Mouse (Mus musculus): Measurements from ENCODE around the gene Olfr106-ps. TPM values are rescaled to one million over a fixed set of nuclear protein-coding genes. Genes with fewer than 3 reads are reported as not detected.

Gene Olfr106-ps
- not detected in 2 replicates for polyA plus RNA-seq (2014; fragmentation: Nextera tagmentation; extraction: Ambion mirVana)

GRCm38 (mm10) chr17:37390093-37390492 is at the start of gene Olfr106-ps:
Gene Olfr106-ps (plus strand): TSS chr17:37390393.
- no peaks in the 10 kb centered on the region for H3K4me1 ChIP-seq (ENCODE audit: control insufficient read depth, insufficient read depth, low read length)

GRCm38 (mm10) chr17:37359282-37359681 is 30.9 kb upstream of the Olfr106-ps start, which contains the start of gene Olfr104-ps:
Gene Olfr104-ps (plus strand): TSS chr17:37359582.
- no peak for ATAC-seq
- Histone ChIP-seq H3K9ac (ENCODE audit: low read length) (no peak within 1 kb of the TSS), H3K4me2 (ENCODE audit: low read length) (no peak within 1 kb of the TSS)

More at GRCm38 (mm10) chr17:37390093-37390492, at the start of gene Olfr106-ps:
- no peak for DNase-seq (ENCODE audit: low spot score)
- Histone ChIP-seq H3K27me3 (replicated peaks; ENCODE audit: control insufficient read depth, insufficient read depth, low read length) (no peaks in the 10 kb centered on the region), H3K9me3 (replicated peaks; ENCODE audit: control insufficient read depth, low read length) (no peaks in the 10 kb centered on the region), H3K27ac (ENCODE audit: low read depth, low read length) (no peak within 1 kb of the TSS), H3K4me2 (ENCODE audit: low read length) (no peak within 1 kb of the TSS), H3K9ac (ENCODE audit: low read length) (no peak within 1 kb of the TSS), H3K4me3 (ENCODE audit: low read depth, low read length) (no peak within 1 kb of the TSS), H3K36me3 (ENCODE audit: control insufficient read depth, insufficient read depth, low read length) (no peaks in the 10 kb centered on the region)
- ATAC-seq: no peak
- 76% methylated on average over 1 of the region's 1 CpGs for WGBS

GRCm38 (mm10) chr17:37378733-37379132 is 11.5 kb upstream of the Olfr106-ps start, which contains the start of gene Olfr105-ps:
Gene Olfr105-ps (plus strand): TSS chr17:37379033.
- DNase-seq (ENCODE audit: low spot score) (no peak), ATAC-seq (no peak)
- no peak within 1 kb of the TSS for H3K4me2 ChIP-seq (ENCODE audit: low read length)
- H3K27me3 ChIP-seq (replicated peaks; ENCODE audit: control insufficient read depth, insufficient read depth, low read length): no peaks in the 10 kb centered on the region
- no peaks in the 10 kb centered on the region for H3K36me3 ChIP-seq (ENCODE audit: control insufficient read depth, insufficient read depth, low read length)
- no peaks in the 10 kb centered on the region for H3K9me3 ChIP-seq (replicated peaks; ENCODE audit: control insufficient read depth, low read length)
- H3K27ac ChIP-seq (ENCODE audit: low read depth, low read length): no peak within 1 kb of the TSS
- H3K9ac ChIP-seq (ENCODE audit: low read length): no peak within 1 kb of the TSS
- no peak within 1 kb of the TSS for H3K4me3 ChIP-seq (ENCODE audit: low read depth, low read length)
- H3K4me1 ChIP-seq (ENCODE audit: control insufficient read depth, insufficient read depth, low read length): no peaks in the 10 kb centered on the region

More at GRCm38 (mm10) chr17:37359282-37359681, 30.9 kb upstream of the Olfr106-ps start, which contains the start of gene Olfr104-ps:
- Histone ChIP-seq H3K36me3 (ENCODE audit: control insufficient read depth, insufficient read depth, low read length) (no peaks in the 10 kb centered on the region), H3K27me3 (replicated peaks; ENCODE audit: control insufficient read depth, insufficient read depth, low read length) (no peaks in the 10 kb centered on the region), H3K9me3 (replicated peaks; ENCODE audit: control insufficient read depth, low read length) (no peaks in the 10 kb centered on the region), H3K4me1 (ENCODE audit: control insufficient read depth, insufficient read depth, low read length) (no peaks in the 10 kb centered on the region), H3K4me3 (ENCODE audit: low read depth, low read length) (no peak within 1 kb of the TSS), H3K27ac (ENCODE audit: low read depth, low read length) (no peak within 1 kb of the TSS)
- no peak for DNase-seq (ENCODE audit: low spot score)

GRCm38 (mm10) chr17:37398926-37399325 is 8.7 kb downstream of the Olfr106-ps start, which contains the start of gene Olfr107:
Gene Olfr107 (plus strand): TSS chr17:37399226.
- Histone ChIP-seq H3K27me3 (replicated peaks; ENCODE audit: control insufficient read depth, insufficient read depth, low read length) (no peaks in the 10 kb centered on the region), H3K4me3 (ENCODE audit: low read depth, low read length) (no peak within 1 kb of the TSS)

GRCm38 (mm10) chr17:37413380-37413779 is 23.2 kb downstream of the Olfr106-ps start:
- Histone ChIP-seq H3K9me3 (replicated peaks; ENCODE audit: control insufficient read depth, low read length) (no peaks in the 10 kb centered on the region), H3K9ac (ENCODE audit: low read length) (no peak overlapping the region), H3K36me3 (ENCODE audit: control insufficient read depth, insufficient read depth, low read length) (no peaks in the 10 kb centered on the region), H3K27me3 (replicated peaks; ENCODE audit: control insufficient read depth, insufficient read depth, low read length) (no peaks in the 10 kb centered on the region), H3K27ac (ENCODE audit: low read depth, low read length) (no peak overlapping the region), H3K4me1 (ENCODE audit: control insufficient read depth, insufficient read depth, low read length) (no peaks in the 10 kb centered on the region), H3K4me3 (ENCODE audit: low read depth, low read length) (no peak overlapping the region), H3K4me2 (ENCODE audit: low read length) (no peak overlapping the region)
- DNase-seq (ENCODE audit: low spot score) (no peak), ATAC-seq (no peak)

More at GRCm38 (mm10) chr17:37398926-37399325, 8.7 kb downstream of the Olfr106-ps start, which contains the start of gene Olfr107:
- no peak within 1 kb of the TSS for H3K9ac ChIP-seq (ENCODE audit: low read length)
- no peaks in the 10 kb centered on the region for H3K4me1 ChIP-seq (ENCODE audit: control insufficient read depth, insufficient read depth, low read length)
- no peak within 1 kb of the TSS for H3K4me2 ChIP-seq (ENCODE audit: low read length)
- no peak for ATAC-seq
- H3K27ac ChIP-seq (ENCODE audit: low read depth, low read length): no peak within 1 kb of the TSS
- H3K36me3 ChIP-seq (ENCODE audit: control insufficient read depth, insufficient read depth, low read length): no peaks in the 10 kb centered on the region
- H3K9me3 ChIP-seq (replicated peaks; ENCODE audit: control insufficient read depth, low read length): no peaks in the 10 kb centered on the region
- DNase-seq (ENCODE audit: low spot score): no peak
- 87% methylated on average over 3 of the region's 3 CpGs for WGBS

- H3K9ac ChIP-seq (ENCODE audit: low read length): no peak within 1 kb of the TSS
- H3K36me3 ChIP-seq (ENCODE audit: control insufficient read depth, insufficient read depth, low read length): no peaks in the 10 kb centered on the region
- no peaks in the 10 kb centered on the region for H3K27me3 ChIP-seq (replicated peaks; ENCODE audit: control insufficient read depth, insufficient read depth, low read length)
- WGBS: 69% methylated on average over 1 of the region's 1 CpGs
- no peaks in the 10 kb centered on the region for H3K9me3 ChIP-seq (replicated peaks; ENCODE audit: control insufficient read depth, low read length)
- H3K4me3 ChIP-seq (ENCODE audit: low read depth, low read length): no peak within 1 kb of the TSS
- DNase-seq (ENCODE audit: low spot score): no peak
- H3K27ac ChIP-seq (ENCODE audit: low read depth, low read length): no peak within 1 kb of the TSS
- no peaks in the 10 kb centered on the region for H3K4me1 ChIP-seq (ENCODE audit: control insufficient read depth, insufficient read depth, low read length)
- H3K4me2 ChIP-seq (ENCODE audit: low read length): no peak within 1 kb of the TSS
- ATAC-seq: no peak
Measured at GRCm38 (mm10) chr17:37445180-37445579, 55.0 kb downstream of the Olfr106-ps start, which contains the start of gene Olfr108. Gene Olfr108 (plus strand): TSS chr17:37445480.

Other genes starting within 250 kb of the Olfr106-ps start
- not detected in 2 replicates for gene Olfr93, start 228.9 kb upstream of the Olfr106-ps start, polyA plus RNA-seq (2014; fragmentation: Nextera tagmentation; extraction: Ambion mirVana)
- gene Ubd, start 196.5 kb upstream of the Olfr106-ps start, polyA plus RNA-seq (2014; fragmentation: Nextera tagmentation; extraction: Ambion mirVana): not detected in 2 replicates
- gene Olfr94, start 189.4 kb upstream of the Olfr106-ps start, polyA plus RNA-seq (2014; fragmentation: Nextera tagmentation; extraction: Ambion mirVana): not detected in 2 replicates
- gene Olfr95, start 177.3 kb upstream of the Olfr106-ps start, polyA plus RNA-seq (2014; fragmentation: Nextera tagmentation; extraction: Ambion mirVana): not detected in 2 replicates
- not detected in 2 replicates for gene Olfr96, start 170.2 kb upstream of the Olfr106-ps start, polyA plus RNA-seq (2014; fragmentation: Nextera tagmentation; extraction: Ambion mirVana)
- not detected in 2 replicates for gene Olfr97, start 153.1 kb upstream of the Olfr106-ps start, polyA plus RNA-seq (2014; fragmentation: Nextera tagmentation; extraction: Ambion mirVana)
- not detected in 2 replicates for gene Olfr98, start 126.6 kb upstream of the Olfr106-ps start, polyA plus RNA-seq (2014; fragmentation: Nextera tagmentation; extraction: Ambion mirVana)
- 1.1 and 1.2 TPM in 2 replicates for gene H2-M3, start 120.2 kb upstream of the Olfr106-ps start, polyA plus RNA-seq (2014; fragmentation: Nextera tagmentation; extraction: Ambion mirVana)
- gene Olfr99, start 106.9 kb upstream of the Olfr106-ps start, polyA plus RNA-seq (2014; fragmentation: Nextera tagmentation; extraction: Ambion mirVana): not detected in 2 replicates
- gene Olfr101, start 86.1 kb upstream of the Olfr106-ps start, polyA plus RNA-seq (2014; fragmentation: Nextera tagmentation; extraction: Ambion mirVana): not detected in 2 replicates
- gene Olfr102, start 73.3 kb upstream of the Olfr106-ps start, polyA plus RNA-seq (2014; fragmentation: Nextera tagmentation; extraction: Ambion mirVana): not detected in 2 replicates
- gene Olfr103, start 50.7 kb upstream of the Olfr106-ps start, polyA plus RNA-seq (2014; fragmentation: Nextera tagmentation; extraction: Ambion mirVana): not detected in 2 replicates
- gene Olfr104-ps, start 30.8 kb upstream of the Olfr106-ps start, polyA plus RNA-seq (2014; fragmentation: Nextera tagmentation; extraction: Ambion mirVana): not detected in 2 replicates
- not detected in 2 replicates for gene Olfr105-ps, start 11.4 kb upstream of the Olfr106-ps start, polyA plus RNA-seq (2014; fragmentation: Nextera tagmentation; extraction: Ambion mirVana)
- not detected in 2 replicates for gene Olfr107, start 8.8 kb downstream of the Olfr106-ps start, polyA plus RNA-seq (2014; fragmentation: Nextera tagmentation; extraction: Ambion mirVana)
- not detected in 2 replicates for gene Olfr108, start 55.1 kb downstream of the Olfr106-ps start, polyA plus RNA-seq (2014; fragmentation: Nextera tagmentation; extraction: Ambion mirVana)
- gene Olfr109, start 68.5 kb downstream of the Olfr106-ps start, polyA plus RNA-seq (2014; fragmentation: Nextera tagmentation; extraction: Ambion mirVana): not detected in 2 replicates
- not detected in 2 replicates for gene H2-M2, start 93.2 kb downstream of the Olfr106-ps start, polyA plus RNA-seq (2014; fragmentation: Nextera tagmentation; extraction: Ambion mirVana)
- not detected in 2 replicates for gene Olfr110, start 102.1 kb downstream of the Olfr106-ps start, polyA plus RNA-seq (2014; fragmentation: Nextera tagmentation; extraction: Ambion mirVana)
- gene Olfr111, start 117.6 kb downstream of the Olfr106-ps start, polyA plus RNA-seq (2014; fragmentation: Nextera tagmentation; extraction: Ambion mirVana): not detected in 2 replicates
- not detected in 2 replicates for gene Olfr112, start 179.1 kb downstream of the Olfr106-ps start, polyA plus RNA-seq (2014; fragmentation: Nextera tagmentation; extraction: Ambion mirVana)
- gene Olfr113, start 187.3 kb downstream of the Olfr106-ps start, polyA plus RNA-seq (2014; fragmentation: Nextera tagmentation; extraction: Ambion mirVana): not detected in 2 replicates
- not detected in 2 replicates for gene Olfr114, start 202.3 kb downstream of the Olfr106-ps start, polyA plus RNA-seq (2014; fragmentation: Nextera tagmentation; extraction: Ambion mirVana)
- gene Olfr115, start 236.7 kb downstream of the Olfr106-ps start, polyA plus RNA-seq (2014; fragmentation: Nextera tagmentation; extraction: Ambion mirVana): not detected in 2 replicates
- gene Olfr116, start 236.8 kb downstream of the Olfr106-ps start, polyA plus RNA-seq (2014; fragmentation: Nextera tagmentation; extraction: Ambion mirVana): not detected in 2 replicates

Measured in forebrain, embryonic 14.5 days (tissue).